Mouse (Mus musculus) kidney, embryonic 16.5 days (tissue): ENCODE measurements around the gene Pglyrp2. TPM values are rescaled to one million over a fixed set of nuclear protein-coding genes. Genes with fewer than 3 reads are reported as not detected.

ENCODE experiments used
- ATAC-seq: fragments of 200-750 bp; cut with Nextera tagmentation; 2 replicates; pipeline ENCODE4 v1.8.0; 2017; ENCODE audit warnings: moderate TSS enrichment; ENCODE audit not compliant: low FRiP score, low TSS enrichment
- H3K27ac ChIP-seq: fragments of 300-500 bp; sonication (generic); 2 replicates; pipeline ENCODE4 v1.5.1; 2014; ENCODE audit warnings: low read length
- H3K27me3 ChIP-seq: fragments of 300-500 bp; sonication (generic); 2 replicates; pipeline ENCODE4 v1.6.1; 2014; ENCODE audit warnings: low read length, control low read depth, mixed read lengths; ENCODE audit not compliant: insufficient read depth
- H3K36me3 ChIP-seq: fragments of 300-500 bp; sonication (generic); 2 replicates; pipeline ENCODE4 v1.6.1; 2014; ENCODE audit warnings: low read length, control low read depth, mixed read lengths; ENCODE audit not compliant: insufficient read depth
- H3K4me1 ChIP-seq: fragments of 300-500 bp; sonication (generic); 2 replicates; pipeline ENCODE4 v1.6.1; 2014; ENCODE audit warnings: low read length, control low read depth, mixed read lengths; ENCODE audit not compliant: insufficient read depth
- H3K4me2 ChIP-seq: fragments of 300-500 bp; sonication (generic); replicated peaks from 2 replicates; pipeline ENCODE4 v1.6.1; 2014; ENCODE audit warnings: low read depth, low read length
- H3K4me3 ChIP-seq: fragments of 300-500 bp; sonication (generic); 2 replicates; pipeline ENCODE4 v1.5.1; 2014; ENCODE audit warnings: mild to moderate bottlenecking, low read length
- H3K9ac ChIP-seq: fragments of 300-500 bp; sonication (generic); replicated peaks from 2 replicates; pipeline ENCODE4 v1.6.1; 2014; ENCODE audit warnings: low read length
- H3K9me3 ChIP-seq: fragments of 300-500 bp; sonication (generic); 2 replicates; pipeline ENCODE4 v1.6.1; 2016; ENCODE audit warnings: low read length, control low read depth
- WGBS: fragments of 180-500 bp; shearing (Covaris S2); extraction: QIAGEN DNeasy Blood & Tissue Kit; methylation state at CpG from one replicate; pipeline ENCODE4 v1.1.7; 2014; 5-methylcytosine and 5-hydroxymethylcytosine counted together
- polyA plus RNA-seq: library from polyadenylated mRNA; unstranded; fragments of >200 nt; fragmentation: Nextera tagmentation; extraction: Ambion mirVana; gene quantifications from 2 replicates; pipeline ENCODE4 v1.2.1, GENCODE M21; 2015

Gene Pglyrp2
- polyA plus RNA-seq = 0.12 TPM in 1 of 2 replicates, not detected in the other

DNA sequence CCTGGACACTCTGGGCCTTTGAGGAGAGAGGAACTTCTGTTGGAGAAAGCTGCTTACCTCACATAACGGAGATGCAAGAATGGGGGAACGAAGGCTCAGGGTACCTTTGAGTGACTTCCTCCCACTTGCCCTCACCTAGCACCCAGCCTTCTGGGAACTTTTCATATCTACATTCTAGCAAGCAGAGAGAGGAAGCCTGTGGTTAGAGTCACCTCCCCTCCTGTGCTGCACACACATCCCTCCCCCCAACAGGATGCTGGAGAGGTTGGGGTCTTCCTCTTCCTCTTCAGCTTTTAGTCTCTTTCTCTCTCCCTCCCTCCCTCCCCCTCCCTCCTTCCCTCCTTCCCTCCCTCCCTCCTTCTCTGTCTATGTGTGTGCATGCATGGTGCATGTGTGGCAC is at the start of gene Pglyrp2:
TSS of gene Pglyrp2 (minus strand) at position 134 of the 400 bp plus-strand sequence.
- WGBS = 85% methylated on average over 2 of the region's 2 CpGs
- Histone ChIP-seq H3K4me1 (no peaks in the 10 kb centered on the region), H3K27me3 (0 out of 2 replicates have a peak, but pooled peaks cover 3% of the 10 kb centered on the region), H3K9me3 (no peaks in the 10 kb centered on the region), H3K4me3 (no peak within 1 kb of the TSS), H3K36me3 (no peaks in the 10 kb centered on the region), H3K27ac (no peak within 1 kb of the TSS), H3K4me2 (no peak within 1 kb of the TSS), H3K9ac (no peak within 1 kb of the TSS)
- no peak for ATAC-seq

DNA sequence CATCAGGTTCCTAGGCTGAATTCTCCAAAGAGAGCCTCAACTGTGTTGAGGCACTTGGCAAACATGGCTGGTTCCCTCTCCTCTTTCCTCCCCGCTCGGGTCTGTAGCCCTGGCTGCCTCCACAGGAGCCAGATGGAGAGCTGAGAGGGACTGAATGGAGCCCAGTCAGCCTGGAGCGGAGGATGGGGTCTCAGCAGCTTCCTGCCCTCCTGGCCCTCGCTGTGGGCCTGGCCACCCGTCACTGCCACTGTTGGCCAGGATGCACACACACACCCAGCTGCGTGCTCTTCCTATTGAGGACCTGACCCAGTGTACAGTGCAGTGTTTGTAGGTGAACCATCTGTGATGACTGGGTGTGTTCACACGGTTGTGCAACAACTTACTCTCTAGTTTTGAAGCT is 48.2 kb upstream of the Pglyrp2 start:
- no peaks in the 10 kb centered on the region for H3K36me3 ChIP-seq
- H3K4me3 ChIP-seq = no peak overlapping the region
- H3K27ac ChIP-seq = no peak overlapping the region
- no peaks in the 10 kb centered on the region for H3K9me3 ChIP-seq
- WGBS = 61% methylated on average over 7 of the region's 7 CpGs
- no peak for ATAC-seq
- H3K9ac ChIP-seq = no peak overlapping the region
- H3K27me3 ChIP-seq = no peaks in the 10 kb centered on the region
- H3K4me2 ChIP-seq = no peak overlapping the region
- H3K4me1 ChIP-seq = no peaks in the 10 kb centered on the region

DNA sequence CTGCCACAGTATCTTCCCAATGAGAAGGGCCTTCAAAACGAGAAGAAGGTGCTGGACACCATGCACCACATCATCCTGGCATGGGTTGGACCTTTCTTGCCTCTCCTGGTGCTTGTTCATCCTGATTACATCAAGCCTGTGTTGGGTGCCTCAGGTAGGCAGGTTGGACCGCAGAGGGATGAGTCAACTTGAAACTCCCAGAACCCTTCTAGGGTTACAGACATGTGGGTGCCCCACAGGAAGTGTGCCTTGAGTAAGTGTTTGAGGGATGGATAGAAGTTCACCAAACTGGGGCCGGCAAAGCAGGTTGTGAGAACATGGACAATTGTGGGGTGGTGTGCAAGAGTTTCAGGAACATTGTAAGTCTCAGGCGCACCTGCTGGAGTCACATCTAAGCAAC is 46.8 kb upstream of the Pglyrp2 start:
- H3K4me3 ChIP-seq = no peak overlapping the region
- H3K9me3 ChIP-seq = no peaks in the 10 kb centered on the region
- no peak for ATAC-seq
- H3K9ac ChIP-seq = no peak overlapping the region
- H3K4me1 ChIP-seq = no peaks in the 10 kb centered on the region
- H3K36me3 ChIP-seq = no peaks in the 10 kb centered on the region
- no peak overlapping the region for H3K27ac ChIP-seq
- H3K4me2 ChIP-seq = no peak overlapping the region
- H3K27me3 ChIP-seq = no peaks in the 10 kb centered on the region
- 83% methylated on average over 4 of the region's 4 CpGs for WGBS

DNA sequence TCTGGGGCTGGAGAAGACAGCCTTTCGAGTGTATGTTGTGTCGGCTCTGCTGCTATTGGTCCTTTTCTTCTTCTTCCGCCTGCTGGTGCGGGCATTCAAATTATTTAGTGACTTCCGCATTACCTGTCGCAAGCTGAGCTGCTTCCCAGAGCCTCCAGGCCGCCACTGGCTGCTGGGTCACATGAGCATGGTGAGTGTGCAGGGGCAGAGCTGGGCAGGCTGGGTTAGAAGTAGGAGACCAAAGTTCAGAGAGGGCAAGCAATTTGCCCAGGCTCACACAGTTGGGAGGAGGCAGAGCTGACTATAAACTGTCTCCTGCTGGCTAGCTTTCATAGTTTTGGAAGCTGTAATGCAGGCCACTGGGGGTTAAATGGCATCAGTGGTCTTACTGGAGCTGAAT is 44.5 kb upstream of the Pglyrp2 start:
- WGBS = 54% methylated on average over 7 of the region's 7 CpGs

DNA sequence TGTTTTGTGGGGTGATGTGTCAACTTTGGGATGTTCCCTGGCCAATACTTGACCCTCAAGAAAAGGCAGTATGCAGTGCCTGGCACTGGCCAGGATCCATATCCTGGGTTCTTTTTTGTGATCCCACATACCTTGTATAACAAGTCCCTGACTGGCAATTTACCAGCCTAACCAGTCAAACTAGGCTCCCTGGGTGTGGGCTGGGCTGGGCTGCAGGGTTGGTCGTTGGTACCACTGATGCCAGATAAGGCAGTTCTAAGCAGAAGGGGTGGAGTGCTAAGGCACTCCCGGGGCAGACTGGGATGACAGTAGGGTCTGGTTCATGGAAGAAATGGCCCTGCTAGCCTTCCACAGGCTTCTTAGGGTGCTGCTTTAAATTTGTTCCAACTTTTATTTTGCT is 31.0 kb upstream of the Pglyrp2 start:
- WGBS = 48% methylated on average over 2 of the region's 2 CpGs
- Histone ChIP-seq H3K27me3 (0 out of 2 replicates have a peak, but pooled peaks cover 2% of the 10 kb centered on the region), H3K9ac (no peak overlapping the region), H3K4me2 (no peak overlapping the region), H3K36me3 (no peaks in the 10 kb centered on the region), H3K27ac (no peak overlapping the region), H3K4me1 (peaks cover 7% of the 10 kb centered on the region), H3K4me3 (no peak overlapping the region), H3K9me3 (no peaks in the 10 kb centered on the region)
- no peak for ATAC-seq

More for the DNA sequence above, 44.5 kb upstream of the Pglyrp2 start:
- no peaks in the 10 kb centered on the region for H3K27me3 ChIP-seq
- no peaks in the 10 kb centered on the region for H3K36me3 ChIP-seq
- no peak overlapping the region for H3K4me3 ChIP-seq
- H3K4me2 ChIP-seq = no peak overlapping the region
- H3K9me3 ChIP-seq = no peaks in the 10 kb centered on the region
- no peak overlapping the region for H3K27ac ChIP-seq
- ATAC-seq = no peak
- H3K9ac ChIP-seq = no peak overlapping the region
- no peaks in the 10 kb centered on the region for H3K4me1 ChIP-seq

DNA sequence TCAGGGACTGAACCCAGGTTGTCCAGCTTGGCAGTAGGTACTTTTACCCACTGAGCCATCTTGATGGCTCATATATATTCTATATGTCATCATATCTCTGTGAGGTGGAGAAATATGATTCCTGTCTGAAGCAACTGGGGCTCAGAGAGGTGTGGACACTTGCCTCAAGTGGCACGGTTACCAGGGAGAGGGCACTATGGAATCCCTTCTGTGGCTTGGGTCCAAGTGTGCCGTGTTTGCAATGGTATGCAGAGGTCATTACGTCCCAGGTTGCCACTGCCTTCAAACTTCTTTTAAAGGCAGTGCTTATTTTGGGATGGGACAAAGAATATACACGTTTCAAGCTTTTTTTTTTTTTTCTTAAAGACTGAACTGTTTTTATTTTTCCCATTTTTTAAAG is 30.2 kb upstream of the Pglyrp2 start:
- 80% methylated on average over 4 of the region's 4 CpGs for WGBS
- no peak for ATAC-seq
- no peak overlapping the region for H3K4me3 ChIP-seq
- no peak overlapping the region for H3K27ac ChIP-seq
- peaks cover under 1% of the 10 kb centered on the region; the same call in 1 of the 2 replicates for H3K9me3 ChIP-seq
- H3K9ac ChIP-seq = no peak overlapping the region
- H3K4me1 ChIP-seq = peaks cover 7% of the 10 kb centered on the region
- no peak overlapping the region for H3K4me2 ChIP-seq
- no peaks in the 10 kb centered on the region for H3K36me3 ChIP-seq
- H3K27me3 ChIP-seq = 0 out of 2 replicates have a peak, but pooled peaks cover 2% of the 10 kb centered on the region

DNA sequence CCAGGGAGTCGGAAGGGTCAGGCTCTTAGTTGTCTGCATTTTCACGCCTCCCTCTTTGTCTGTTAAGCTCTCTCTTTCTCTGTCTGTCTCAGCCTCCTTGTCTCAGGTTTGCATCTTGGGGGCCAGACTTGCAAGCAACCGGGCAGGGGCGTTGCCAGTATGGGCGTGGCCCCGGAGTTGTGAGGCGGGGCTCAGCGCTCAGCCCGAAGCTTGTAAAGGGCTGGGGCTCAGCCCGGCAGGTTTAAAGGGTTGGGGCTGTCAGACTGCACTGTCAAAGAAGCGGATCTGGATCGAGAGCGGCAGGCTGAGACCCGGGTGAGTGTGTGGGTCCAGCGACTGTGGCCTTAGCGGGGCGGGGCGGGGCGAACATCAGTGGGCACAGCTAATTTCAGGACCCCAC is 28.5 kb upstream of the Pglyrp2 start, which contains the start of gene Cyp4f39:
TSS of gene Cyp4f39 (plus strand) at position 242 of the 400 bp plus-strand sequence.
- Histone ChIP-seq H3K36me3 (no peaks in the 10 kb centered on the region), H3K27ac (no peak within 1 kb of the TSS), H3K9me3 (peaks cover 6% of the 10 kb centered on the region; the same call in 1 of the 2 replicates), H3K4me3 (peak within 1 kb of the TSS; percentile 36), H3K4me1 (peaks cover 7% of the 10 kb centered on the region), H3K9ac (no peak within 1 kb of the TSS), H3K4me2 (peak within 1 kb of the TSS; percentile 54), H3K27me3 (0 out of 2 replicates have a peak, but pooled peaks cover 2% of the 10 kb centered on the region)
- ATAC-seq = peak; percentile 67
- WGBS = 2% methylated on average over 19 of the region's 19 CpGs

DNA sequence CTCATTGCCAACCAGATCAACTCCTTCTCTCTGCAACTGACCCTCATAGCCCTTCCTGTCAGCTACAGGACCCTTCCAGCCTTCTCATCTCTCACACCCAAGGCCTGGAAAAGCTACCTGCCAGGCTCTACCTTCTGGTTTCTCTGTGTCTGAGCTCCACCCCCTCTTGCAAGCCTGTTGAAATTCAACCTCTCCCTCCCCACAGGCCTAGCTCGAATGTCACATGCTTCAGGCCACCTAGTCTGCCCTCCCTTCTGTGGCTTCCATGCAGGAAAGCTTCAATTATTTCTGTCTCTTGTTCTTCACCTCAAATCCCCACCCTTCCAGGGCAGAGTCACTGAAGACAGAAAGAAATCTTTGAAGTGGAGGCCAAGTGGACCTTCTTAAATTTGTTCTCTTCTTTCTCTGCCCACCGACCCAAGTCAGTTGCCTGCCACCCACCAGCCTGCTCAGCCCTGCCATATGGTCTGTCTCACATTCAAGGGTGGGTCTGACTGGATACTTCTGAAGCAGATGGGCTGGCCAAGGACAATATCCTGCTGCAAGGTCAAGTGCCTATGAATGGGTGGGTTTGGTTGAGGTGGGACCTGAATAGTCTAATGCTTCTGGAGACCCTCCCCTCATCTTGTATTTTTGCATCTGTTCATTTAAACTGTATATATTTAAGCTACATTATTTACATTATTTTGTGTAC is 27.0 kb upstream of the Pglyrp2 start:
- peak; percentile 77; the same call in 1 of the 2 replicates for ATAC-seq
- no peak overlapping the region for H3K9ac ChIP-seq
- H3K4me1 ChIP-seq = peaks cover 7% of the 10 kb centered on the region
- H3K4me2 ChIP-seq = no peak overlapping the region
- whole genome bisulfite sequencing = 16% methylated on average over 2 of the region's 2 CpGs
- H3K27ac ChIP-seq = no peak overlapping the region
- no peak overlapping the region for H3K4me3 ChIP-seq
- H3K36me3 ChIP-seq = no peaks in the 10 kb centered on the region
- peaks cover 6% of the 10 kb centered on the region; the same call in 1 of the 2 replicates for H3K9me3 ChIP-seq
- H3K27me3 ChIP-seq = 0 out of 2 replicates have a peak, but pooled peaks cover 2% of the 10 kb centered on the region

DNA sequence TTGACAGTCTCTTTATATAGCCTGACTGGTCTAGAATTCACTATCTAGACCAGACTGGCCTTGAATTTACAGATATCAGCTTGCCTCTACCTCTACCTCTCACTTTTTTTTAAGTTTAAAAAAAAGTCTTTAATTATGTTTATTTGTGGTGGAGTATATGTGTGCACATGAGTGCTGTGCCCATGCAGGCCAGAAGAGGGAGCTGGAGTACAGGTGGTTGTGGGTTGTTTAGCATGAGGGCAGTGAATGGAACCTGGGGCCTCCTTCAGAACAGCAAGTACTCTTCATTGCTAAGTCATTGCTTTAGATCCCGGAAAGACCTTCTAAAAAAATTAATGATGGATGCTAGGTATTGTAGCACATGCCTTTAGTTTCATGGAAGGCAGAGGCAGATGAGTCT is 25.1 kb upstream of the Pglyrp2 start:
- 97% methylated on average over 1 of the region's 1 CpGs for WGBS
- 0 out of 2 replicates have a peak, but pooled peaks cover 2% of the 10 kb centered on the region for H3K27me3 ChIP-seq

DNA sequence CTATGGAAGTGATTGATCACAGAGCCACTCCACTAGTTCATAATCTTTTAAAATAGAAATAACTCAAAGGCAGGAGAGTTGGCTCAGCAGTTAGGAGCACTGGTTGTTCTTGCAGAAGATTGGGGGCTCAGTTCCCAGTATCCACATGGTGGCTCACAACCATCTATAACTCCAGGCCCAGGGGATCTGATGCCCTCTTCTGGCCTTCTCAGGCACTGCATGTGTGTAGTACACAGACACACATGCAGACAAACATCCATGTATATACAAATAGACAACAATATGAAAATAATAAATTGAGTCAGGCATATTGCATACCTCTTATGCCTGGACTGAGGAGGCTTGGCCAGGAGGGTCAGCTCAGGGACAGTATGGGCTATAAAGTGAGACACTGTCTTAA is 23.2 kb upstream of the Pglyrp2 start:
- peaks cover 2% of the 10 kb centered on the region; the same call in 1 of the 2 replicates for H3K4me1 ChIP-seq
- no peak overlapping the region for H3K27ac ChIP-seq
- no peaks in the 10 kb centered on the region for H3K27me3 ChIP-seq
- no peak overlapping the region for H3K4me2 ChIP-seq
- no peak overlapping the region for H3K4me3 ChIP-seq
- no peaks in the 10 kb centered on the region for H3K36me3 ChIP-seq
- peaks cover 6% of the 10 kb centered on the region; the same call in 1 of the 2 replicates for H3K9me3 ChIP-seq
- no peak for ATAC-seq
- no peak overlapping the region for H3K9ac ChIP-seq

More for the DNA sequence above, 25.1 kb upstream of the Pglyrp2 start:
- Histone ChIP-seq H3K4me2 (no peak overlapping the region), H3K4me3 (no peak overlapping the region), H3K4me1 (peaks cover 7% of the 10 kb centered on the region), H3K27ac (no peak overlapping the region), H3K9me3 (peaks cover 6% of the 10 kb centered on the region; the same call in 1 of the 2 replicates), H3K36me3 (no peaks in the 10 kb centered on the region), H3K9ac (no peak overlapping the region)
- ATAC-seq = no peak
